Mouse (Mus musculus) heart, adult 8-10 months (tissue): ENCODE data around the gene Clip1. TPM values are rescaled to one million over a fixed set of nuclear protein-coding genes. Genes with fewer than 3 reads are reported as not detected.
A peak's percentile ranks its signal among the peaks of the same experiment; 100 is the strongest.

Source experiments
- DNase-seq: peaks from one replicate; pipeline ENCODE4 v3.0.0; 2022; ENCODE audit warnings: low spot score
- total RNA-seq, 4 experiments: library from RNA; stranded (reverse); gene quantifications; 2 replicates each; pipeline ENCODE4 v1.2.4; 2022

Gene Clip1
- total RNA-seq, 4 experiments from 2014 or later, result 213 to 261 (median 228) TPM

GRCm38 (mm10) chr5:123670800-123671472 is 13.5 kb downstream of the Clip1 start:
- peak; percentile 61 for DNase-seq

GRCm38 (mm10) chr5:123669991-123670799 is 14.2 kb downstream of the Clip1 start:
- DNase-seq, result no peak

- no peak for DNase-seq
Measured at GRCm38 (mm10) chr5:123667915-123668314, 16.5 kb downstream of the Clip1 start.

GRCm38 (mm10) chr5:123665956-123666355 is 18.5 kb downstream of the Clip1 start:
- DNase-seq, result no peak

GRCm38 (mm10) chr5:123664329-123664728 is 20.1 kb downstream of the Clip1 start:
- DNase-seq, result no peak

- DNase-seq, result peak; percentile 82
Measured at GRCm38 (mm10) chr5:123662059-123662458, 22.4 kb downstream of the Clip1 start.

- DNase-seq, result peak; percentile 66
Measured at GRCm38 (mm10) chr5:123661602-123662001, 22.8 kb downstream of the Clip1 start.

GRCm38 (mm10) chr5:123657651-123658050 is 26.8 kb downstream of the Clip1 start:
- DNase-seq, result no peak

- DNase-seq, result no peak
Measured at GRCm38 (mm10) chr5:123654937-123655336, 29.5 kb downstream of the Clip1 start.

- DNase-seq, result no peak
Measured at GRCm38 (mm10) chr5:123653287-123653801, 31.1 kb downstream of the Clip1 start.

GRCm38 (mm10) chr5:123650825-123651224 is 33.6 kb downstream of the Clip1 start:
- DNase-seq, result no peak

- no peak for DNase-seq
Measured at GRCm38 (mm10) chr5:123642401-123642800, 42.0 kb downstream of the Clip1 start.

- peak; percentile 33 for DNase-seq
Measured at GRCm38 (mm10) chr5:123641259-123641900, 43.0 kb downstream of the Clip1 start.

GRCm38 (mm10) chr5:123640181-123640580 is 44.2 kb downstream of the Clip1 start:
- no peak for DNase-seq

- no peak for DNase-seq
Measured at GRCm38 (mm10) chr5:123631210-123631609, 53.2 kb downstream of the Clip1 start.

- peak; percentile 82 for DNase-seq
Measured at GRCm38 (mm10) chr5:123626631-123627030, 57.8 kb downstream of the Clip1 start.

GRCm38 (mm10) chr5:123622421-123622820 is 62.0 kb downstream of the Clip1 start:
- no peak for DNase-seq

- DNase-seq, result no peak
Measured at GRCm38 (mm10) chr5:123618558-123618957, 65.9 kb downstream of the Clip1 start.

- DNase-seq, result no peak
Measured at GRCm38 (mm10) chr5:123614246-123614645, 70.2 kb downstream of the Clip1 start.

- peak; percentile 80 for DNase-seq
Measured at GRCm38 (mm10) chr5:123609843-123610242, 74.6 kb downstream of the Clip1 start.

- no peak for DNase-seq
Measured at GRCm38 (mm10) chr5:123609416-123609815, 75.0 kb downstream of the Clip1 start.

GRCm38 (mm10) chr5:123607211-123607669 is 77.2 kb downstream of the Clip1 start:
- no peak for DNase-seq
